Comparison of ENCODE assay signal across 18 mouse cellular contexts in genomic region chr2:114803241-114803640, GRCm38 (mm10).
"Had no signal": no experiment of that assay in that cellular context is flagged by ENCODE, and none has a peak within 500 bp of the region (broad histone marks: within the 10 kb centered on the region; RNA-seq: fewer than 3 reads in every experiment).

No protein-coding gene starts in this region.

- H3K27ac ChIP-seq: hindbrain, embryonic 15.5 days; kidney, postnatal 0 days; left cerebral cortex, adult 2 months; liver, embryonic 14.5 days; midbrain, embryonic 10.5 days; neural tube, embryonic 12.5 days; stomach, embryonic 15.5 days had no signal

- DNase-seq: kidney, postnatal 25 days; layer of hippocampus, postnatal 36 days; liver, postnatal 0 days; midbrain, embryonic 14.5 days; retina, postnatal 1 day; right cerebral cortex, postnatal 25 days; spleen, adult 18-20 months; thymus, adult 18-20 months; thymus, postnatal 36 days had no signal

- H3K9me3 ChIP-seq: hindbrain, embryonic 15.5 days; megakaryocyte, embryonic 14.5 days; midbrain, embryonic 10.5 days; neural tube, embryonic 12.5 days; stomach, embryonic 15.5 days had no signal

- H3K4me2 ChIP-seq: hindbrain, embryonic 15.5 days; neural tube, embryonic 12.5 days; stomach, embryonic 15.5 days had no signal

- H3K9ac ChIP-seq: hindbrain, embryonic 15.5 days; liver, embryonic 14.5 days; liver, postnatal 0 days; neural tube, embryonic 12.5 days; stomach, embryonic 15.5 days had no signal

- H3K27me3 ChIP-seq: hindbrain, embryonic 15.5 days; megakaryocyte, embryonic 14.5 days; neural tube, embryonic 12.5 days; stomach, embryonic 15.5 days had no signal

- H3K4me1 ChIP-seq: megakaryocyte, embryonic 14.5 days; midbrain, embryonic 10.5 days; neural tube, embryonic 12.5 days; stomach, embryonic 15.5 days had no signal

- H3K36me3 ChIP-seq: hindbrain, embryonic 15.5 days; midbrain, embryonic 10.5 days; neural tube, embryonic 12.5 days; stomach, embryonic 15.5 days had no signal

- ATAC-seq: intestine, postnatal 0 days; liver, postnatal 0 days had no signal

- H3K4me3 ChIP-seq: hindbrain, embryonic 15.5 days; left cerebral cortex, adult 2 months; megakaryocyte, embryonic 14.5 days; midbrain, embryonic 10.5 days; neural tube, embryonic 12.5 days; stomach, embryonic 15.5 days had no signal
